Mouse (Mus musculus): ENCODE results near the gene Wdr54. TPM values are rescaled to one million over a fixed set of nuclear protein-coding genes. Genes with fewer than 3 reads are reported as not detected.

Wdr54 gene
- total RNA-seq (2021): 10 to 100 TPM; 24.4 to 26.0 TPM
- long read RNA-seq, experiment 1, full-length matches to known transcripts: 1 of 9 reads
- long read RNA-seq, experiment 1, partial matches to known transcripts: 0 of 9 reads
- long read RNA-seq, experiment 1, other reads (novel, unspliced or antisense): 8 of 9 reads
- long read RNA-seq, experiment 2, partial matches to known transcripts: 2 of 11 reads
- long read RNA-seq, experiment 2, other reads (novel, unspliced or antisense): 9 of 11 reads

- peak; percentile 80 to 81 for DNase-seq (ENCODE audit: low spot score in 2 of 2)
Observed at GRCm38 (mm10) chr6:83156259-83156684, at the start of gene Wdr54, which contains the start of gene 1700003E16Rik. TSS of gene Wdr54 (minus strand) at chr6:83156397. TSS of gene 1700003E16Rik (plus strand) at chr6:83156404.

GRCm38 (mm10) chr6:83205851-83206250 lies 49.7 kb upstream of the Wdr54 start:
- DNase-seq (ENCODE audit: low spot score in 2 of 2): no peak

GRCm38 (mm10) chr6:83203320-83203719 lies 47.1 kb upstream of the Wdr54 start:
- DNase-seq (ENCODE audit: low spot score in 2 of 2): peak in 1 of 2 experiments; percentile 6

- peak; percentile 73 to 76 for DNase-seq (ENCODE audit: low spot score in 2 of 2)
Observed at GRCm38 (mm10) chr6:83197345-83198004, 41.3 kb upstream of the Wdr54 start.

GRCm38 (mm10) chr6:83193571-83193970 lies 37.4 kb upstream of the Wdr54 start:
- no peak for DNase-seq (ENCODE audit: low spot score in 2 of 2)

GRCm38 (mm10) chr6:83186946-83187345 lies 30.7 kb upstream of the Wdr54 start:
- no peak for DNase-seq (ENCODE audit: low spot score in 2 of 2)

- peak; percentile 82 to 93 for DNase-seq (ENCODE audit: low spot score in 2 of 2)
Observed at GRCm38 (mm10) chr6:83185895-83186861, 30.0 kb upstream of the Wdr54 start.

GRCm38 (mm10) chr6:83184858-83185435 lies 28.8 kb upstream of the Wdr54 start:
- no peak for DNase-seq (ENCODE audit: low spot score in 2 of 2)

GRCm38 (mm10) chr6:83180605-83181004 lies 24.4 kb upstream of the Wdr54 start:
- no peak for DNase-seq (ENCODE audit: low spot score in 2 of 2)

- peak in 1 of 2 experiments; percentile 58 for DNase-seq (ENCODE audit: low spot score in 2 of 2)
Observed at GRCm38 (mm10) chr6:83179390-83180117, 23.4 kb upstream of the Wdr54 start.

GRCm38 (mm10) chr6:83175996-83176395 lies 19.8 kb upstream of the Wdr54 start:
- DNase-seq (ENCODE audit: low spot score in 2 of 2): no peak

GRCm38 (mm10) chr6:83172240-83172920 lies 16.2 kb upstream of the Wdr54 start:
- peak in 1 of 2 experiments; percentile 64 for DNase-seq (ENCODE audit: low spot score in 2 of 2)

- DNase-seq (ENCODE audit: low spot score in 2 of 2): no peak
Observed at GRCm38 (mm10) chr6:83171063-83171462, 14.9 kb upstream of the Wdr54 start.

- DNase-seq (ENCODE audit: low spot score in 2 of 2): no peak
Observed at GRCm38 (mm10) chr6:83169872-83170271, 13.7 kb upstream of the Wdr54 start.

- no peak for DNase-seq (ENCODE audit: low spot score in 2 of 2)
Observed at GRCm38 (mm10) chr6:83166243-83166630, 10.0 kb upstream of the Wdr54 start.

- peak; percentile 95 for DNase-seq (ENCODE audit: low spot score in 2 of 2)
Observed at GRCm38 (mm10) chr6:83165607-83166242, 9.5 kb upstream of the Wdr54 start, which contains the start of gene Dctn1. TSS of gene Dctn1 (plus strand) at chr6:83165920.

GRCm38 (mm10) chr6:83165026-83165606 lies 8.9 kb upstream of the Wdr54 start:
- DNase-seq (ENCODE audit: low spot score in 2 of 2): no peak

- DNase-seq (ENCODE audit: low spot score in 2 of 2): peak in 1 of 2 experiments; percentile 67
Observed at GRCm38 (mm10) chr6:83162701-83163100, 6.5 kb upstream of the Wdr54 start.
